Mouse (Mus musculus): ENCODE measurements around the gene Gnb1l.

The Gnb1l gene

DNA sequence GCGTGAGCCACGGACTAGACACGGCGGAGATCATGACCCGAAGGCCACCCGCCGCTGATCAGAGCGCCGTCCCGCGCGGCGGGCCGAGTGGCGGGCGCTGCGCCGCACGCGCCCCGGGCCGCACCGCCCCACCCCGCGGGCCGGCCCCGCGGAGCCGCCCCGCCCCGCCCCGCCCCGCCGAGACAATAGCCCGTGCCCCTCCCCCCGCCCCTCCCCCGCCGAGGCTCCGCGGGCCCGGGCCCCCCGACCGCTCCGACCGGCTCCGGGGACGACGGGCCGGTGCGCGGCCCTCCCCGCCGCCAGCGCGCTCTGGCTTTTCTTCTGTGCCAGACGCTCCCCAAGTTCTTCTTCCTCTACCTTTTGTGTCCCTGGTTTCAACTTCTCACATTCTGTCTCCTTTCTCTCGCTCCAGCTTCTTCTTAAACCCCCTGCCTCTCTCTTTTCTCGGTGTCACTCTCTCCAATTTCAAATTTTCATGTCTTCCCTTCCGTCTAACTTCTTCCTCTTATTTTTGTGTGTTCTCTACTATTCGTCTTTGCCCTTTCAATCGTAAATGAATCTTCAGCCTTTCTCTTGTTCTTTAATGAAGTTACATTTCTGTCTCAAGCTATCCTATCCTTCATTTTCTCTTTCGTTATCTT is 88.5 kb downstream of the Gnb1l start:
- peak; percentile 51 for DNase-seq (ENCODE audit: low read depth, low spot score)

DNA sequence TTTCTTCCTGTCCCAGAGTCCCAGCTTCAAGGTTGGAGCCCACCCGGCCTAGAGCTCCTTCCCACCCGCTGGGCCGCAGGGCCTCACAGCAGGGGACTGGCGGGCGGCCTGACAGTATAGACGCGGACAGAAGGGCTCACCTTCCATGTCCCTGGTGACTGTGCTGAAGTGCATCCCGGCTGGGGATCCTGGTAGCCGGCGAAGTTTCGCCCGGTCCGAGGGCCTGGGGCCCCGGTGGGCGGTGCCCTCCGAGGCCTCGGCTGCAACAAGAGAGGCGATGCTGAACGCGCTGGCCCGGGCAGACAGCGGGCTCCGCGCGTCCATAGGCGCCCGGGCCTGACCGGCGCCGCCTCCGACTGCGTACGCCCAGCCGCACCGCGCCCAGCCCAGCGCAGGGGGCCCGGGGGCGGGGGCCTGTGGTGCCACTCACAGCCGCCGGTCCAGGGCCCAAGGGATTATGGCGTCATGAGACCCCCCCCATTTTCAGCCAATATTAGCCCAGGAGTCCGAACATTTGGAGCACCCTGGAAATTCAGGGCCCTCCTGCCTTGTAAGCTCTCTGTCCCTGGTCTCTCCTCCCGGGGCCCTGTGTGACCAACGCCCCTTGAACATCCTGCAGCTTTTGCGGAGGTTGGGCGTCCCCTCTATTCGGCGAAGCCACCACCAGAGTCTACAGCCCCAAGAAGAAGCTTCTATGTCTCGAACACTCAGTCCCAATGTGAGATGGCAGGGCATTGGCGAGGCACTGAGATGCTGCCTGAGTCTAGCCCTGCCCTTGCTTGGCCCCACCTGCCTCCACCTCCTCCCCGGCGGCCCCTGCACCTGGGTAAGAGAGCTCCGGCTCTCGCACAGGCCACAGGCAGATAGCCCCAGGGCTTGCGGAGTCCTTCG is 89.6 kb downstream of the Gnb1l start:
- peak; percentile 67 for DNase-seq (ENCODE audit: low read depth, low spot score)

DNA sequence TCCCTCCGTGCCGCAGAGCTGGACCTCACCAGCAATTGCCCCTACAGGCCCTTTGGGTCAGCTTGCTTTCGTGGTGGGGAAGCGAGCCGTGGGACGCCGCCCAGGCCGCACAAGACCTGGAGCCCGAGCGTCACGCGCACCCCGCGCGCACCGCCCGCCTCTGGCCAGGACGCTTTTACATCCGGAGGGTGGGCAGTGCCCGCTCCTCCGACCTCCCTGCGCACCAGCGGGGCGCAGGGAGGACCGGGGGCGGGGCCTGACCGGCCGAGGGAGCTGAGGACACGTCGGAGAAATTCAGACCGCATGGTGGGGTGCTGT is 90.2 kb downstream of the Gnb1l start:
- DNase-seq (ENCODE audit: low read depth, low spot score) = no peak

- DNase-seq (ENCODE audit: low read depth, low spot score) = peak; percentile 33
Measured at GRCm38 (mm10) chr16:18589080-18589621, 90.6 kb downstream of the Gnb1l start.

DNA sequence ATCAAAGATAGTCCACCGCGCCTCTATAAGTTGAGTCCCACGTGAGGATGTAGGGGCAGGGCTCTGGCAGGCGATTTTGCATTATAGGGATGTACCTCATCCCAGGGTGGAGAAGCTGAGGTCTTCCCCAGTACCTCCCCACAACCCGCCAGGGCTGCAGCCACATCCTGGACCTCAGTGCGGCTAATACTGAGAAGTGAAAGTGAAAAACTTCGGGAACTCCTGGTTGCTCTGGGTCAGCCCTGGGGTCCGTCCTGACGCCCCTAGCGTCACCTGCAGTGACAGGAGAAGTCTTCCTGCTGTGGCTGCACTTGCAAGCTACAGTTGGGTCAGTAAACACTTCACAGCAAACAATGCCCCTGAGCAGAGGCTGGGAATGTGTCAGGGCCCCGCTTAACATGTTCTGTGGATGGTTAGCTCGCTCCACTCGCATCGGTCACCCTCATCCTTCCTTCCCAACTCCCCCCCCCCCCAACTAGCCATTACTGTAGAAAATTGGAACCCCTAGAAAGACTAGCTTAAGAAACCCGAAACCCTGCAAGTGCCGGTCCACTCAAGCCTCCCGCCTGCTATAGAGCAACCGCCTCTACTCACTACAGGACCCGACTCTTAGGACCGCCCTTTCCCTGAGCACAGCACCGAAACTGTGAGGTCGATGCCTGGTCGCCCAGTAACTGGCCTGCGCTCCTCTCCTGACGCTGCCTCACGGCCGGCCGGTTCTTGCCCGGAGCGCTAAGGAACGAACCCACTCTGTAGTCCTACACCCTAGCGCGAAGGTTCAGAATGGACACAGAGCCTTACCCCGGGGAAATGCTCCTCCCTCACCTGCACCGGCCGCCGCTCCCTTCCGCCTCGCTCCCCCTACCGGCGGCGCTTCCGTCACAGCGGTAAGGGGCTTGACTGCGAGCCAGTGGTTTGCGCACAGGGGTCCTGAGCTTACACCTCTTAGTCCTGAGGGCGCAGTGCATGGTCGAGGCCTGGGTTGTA is 91.6 kb downstream of the Gnb1l start, which contains the start of gene Tbx1:
Gene Tbx1 (minus strand): TSS at position 868 of the 987 bp plus-strand sequence.
- DNase-seq (ENCODE audit: low read depth, low spot score) = peak; percentile 79

DNA sequence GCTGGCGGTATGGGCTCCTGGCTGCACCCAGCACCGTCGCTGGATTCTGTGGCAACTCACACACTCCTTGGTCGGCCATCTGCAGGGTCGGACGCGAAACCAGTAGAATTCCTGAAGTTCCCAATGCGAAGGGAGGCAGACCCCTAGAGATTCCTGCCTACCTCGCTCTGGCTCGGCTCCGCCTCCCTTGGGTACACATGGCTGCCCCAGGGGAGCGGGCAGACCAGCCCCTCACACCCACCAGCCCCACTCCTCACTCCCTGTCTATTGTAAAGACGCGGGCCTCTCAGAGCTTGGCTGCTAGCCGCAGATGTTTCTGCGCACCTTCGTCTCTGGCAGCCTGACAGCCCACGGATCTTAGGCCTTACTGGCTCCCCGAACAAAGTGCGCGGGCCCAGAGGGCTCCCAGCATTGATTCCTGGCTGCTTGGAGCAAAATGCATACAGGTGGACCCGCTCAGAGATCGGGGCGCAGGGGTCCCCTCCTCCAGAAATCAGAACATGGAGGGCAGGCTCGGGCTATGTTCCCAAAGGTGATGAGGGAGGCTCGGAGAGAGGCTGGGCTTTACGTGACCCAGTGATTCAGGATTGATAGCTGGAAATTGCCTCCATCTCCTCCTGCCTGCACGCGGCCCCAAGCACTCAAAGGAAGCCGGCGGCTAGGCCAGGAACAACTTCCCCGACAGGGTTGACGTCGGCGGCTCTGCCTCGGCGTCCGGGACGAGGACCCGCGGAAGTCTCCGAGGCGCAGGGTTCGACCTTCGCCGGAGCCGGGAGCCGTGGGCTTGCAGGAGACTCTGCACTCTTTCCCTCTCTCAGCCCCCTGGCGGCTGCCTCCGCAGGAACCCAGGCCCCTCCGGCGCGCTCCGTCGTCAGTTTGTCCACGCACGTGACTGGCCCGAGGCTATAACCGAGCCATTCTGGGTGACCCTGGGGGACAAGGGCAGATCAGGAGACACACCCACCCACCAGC is 92.8 kb downstream of the Gnb1l start:
- DNase-seq (ENCODE audit: low read depth, low spot score) = peak; percentile 93

- no peak for DNase-seq (ENCODE audit: low read depth, low spot score)
Measured at GRCm38 (mm10) chr16:18593930-18594329, 95.4 kb downstream of the Gnb1l start.

GRCm38 (mm10) chr16:18596255-18596654 is 97.7 kb downstream of the Gnb1l start:
- DNase-seq (ENCODE audit: low read depth, low spot score) = no peak

DNA sequence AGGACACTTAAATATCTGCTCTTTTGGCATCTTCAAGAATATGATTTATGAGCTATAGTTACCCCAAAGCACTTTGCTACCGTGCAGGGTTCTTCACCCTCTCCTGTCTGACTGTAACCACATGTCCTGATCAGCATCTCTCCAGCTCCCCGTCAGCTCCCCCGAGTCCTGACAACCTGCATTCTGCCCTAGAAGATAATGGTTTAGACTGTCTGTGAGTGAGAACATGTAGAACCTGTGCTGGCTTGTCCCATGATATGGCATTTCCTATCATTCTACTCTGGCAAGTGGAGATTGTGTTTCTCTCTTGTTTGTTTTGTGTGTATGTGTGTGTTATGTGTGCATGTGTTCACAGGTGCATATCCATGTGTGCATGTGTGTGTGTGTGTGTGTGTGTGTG is 99.5 kb downstream of the Gnb1l start:
- DNase-seq (ENCODE audit: low read depth, low spot score) = no peak

DNA sequence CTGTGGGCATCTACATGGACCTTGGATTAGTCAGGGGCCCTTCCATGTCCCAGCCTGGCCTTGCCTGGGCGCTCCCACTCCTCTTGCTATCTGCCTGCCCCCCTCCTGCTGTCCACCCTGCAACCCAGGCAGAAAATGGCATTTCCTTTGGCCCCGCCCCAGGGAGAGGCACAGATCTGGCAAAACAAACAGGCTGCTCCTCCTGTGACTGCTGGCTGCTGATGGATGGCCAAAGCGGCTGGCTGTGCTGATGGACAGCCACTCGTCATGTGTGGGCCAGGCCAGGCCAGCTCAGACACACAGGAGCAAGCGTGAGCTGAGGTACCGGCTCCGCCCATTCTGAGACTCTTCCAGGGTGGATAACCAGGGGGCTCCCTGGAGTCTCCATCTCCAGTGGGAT is 102.9 kb downstream of the Gnb1l start:
- DNase-seq (ENCODE audit: low read depth, low spot score) = no peak

- DNase-seq (ENCODE audit: low read depth, low spot score) = no peak
Measured at GRCm38 (mm10) chr16:18604267-18604701, 105.8 kb downstream of the Gnb1l start.

DNA sequence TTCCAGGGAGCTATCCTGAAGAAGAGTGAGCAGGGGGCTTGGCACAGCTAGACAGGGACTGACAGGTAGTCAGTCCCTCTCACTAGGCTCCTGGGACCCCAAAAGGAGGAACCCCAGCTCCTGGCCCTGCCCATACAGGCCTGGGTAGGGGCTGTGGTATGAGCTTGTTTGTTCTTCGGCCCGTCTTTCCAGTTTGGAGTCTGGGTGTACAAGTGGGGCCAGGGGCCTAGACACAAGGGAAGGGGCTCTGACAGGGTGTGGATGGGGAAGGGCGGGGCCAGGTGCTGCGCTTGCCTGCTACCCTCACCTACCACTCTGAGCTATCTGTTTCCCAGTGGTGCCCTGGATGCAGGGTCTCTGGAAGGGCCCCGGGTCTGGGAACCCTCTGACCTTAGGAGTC is 107.2 kb downstream of the Gnb1l start:
- no peak for DNase-seq (ENCODE audit: low read depth, low spot score)

GRCm38 (mm10) chr16:18608226-18608625 is 109.7 kb downstream of the Gnb1l start:
- DNase-seq (ENCODE audit: low read depth, low spot score) = peak; percentile 72

GRCm38 (mm10) chr16:18609099-18609498 is 110.6 kb downstream of the Gnb1l start:
- DNase-seq (ENCODE audit: low read depth, low spot score) = no peak

- no peak for DNase-seq (ENCODE audit: low read depth, low spot score)
Measured at GRCm38 (mm10) chr16:18611752-18612151, 113.2 kb downstream of the Gnb1l start.

- DNase-seq (ENCODE audit: low read depth, low spot score) = no peak
Measured at GRCm38 (mm10) chr16:18613301-18613700, 114.8 kb downstream of the Gnb1l start.

All from ZHBTc4 (cell line).